In genomic region chr12:52934989-52935388, GRCm38 (mm10) we compare ENCODE assay signal across 21 mouse cellular contexts.
A peak's percentile ranks its signal among the peaks of the same experiment; 100 is the strongest.
DNase-seq lines count a peak whose midpoint lies in the region; ATAC-seq and TF ChIP-seq lines count a peak whose summit lies in the region.
"Had no signal": no experiment of that assay in that cellular context is flagged by ENCODE, and none has a peak within 500 bp of the region (broad histone marks: within the 10 kb centered on the region; RNA-seq: fewer than 3 reads in every experiment).

No protein-coding gene starts in this region.

- no peaks in the 10 kb centered on the region for H3K27me3 ChIP-seq in kidney, postnatal 0 days (ENCODE audit: insufficient read depth, low read length)
- H3K27me3 ChIP-seq in midbrain, postnatal 0 days (ENCODE audit: insufficient read depth, low read length): no peaks in the 10 kb centered on the region
- no peaks in the 10 kb centered on the region for H3K27me3 ChIP-seq in midbrain, embryonic 14.5 days (ENCODE audit: control insufficient read depth, insufficient read depth, low read length)
- no peaks in the 10 kb centered on the region for H3K27me3 ChIP-seq in Patski
- no peaks in the 10 kb centered on the region for H3K27me3 ChIP-seq in stomach, postnatal 0 days (ENCODE audit: control insufficient read depth, insufficient read depth, low read length)
- H3K27me3 ChIP-seq in heart, embryonic 11.5 days (ENCODE audit: control insufficient read depth, insufficient read depth, low read length): no peaks in the 10 kb centered on the region
- H3K27me3 ChIP-seq: forebrain, embryonic 13.5 days; hindbrain, embryonic 15.5 days; liver, embryonic 13.5 days; neural tube, embryonic 12.5 days had no signal

- no peaks in the 10 kb centered on the region for H3K36me3 ChIP-seq in kidney, postnatal 0 days (ENCODE audit: insufficient read depth, low read length)
- H3K36me3 ChIP-seq in midbrain, postnatal 0 days (ENCODE audit: insufficient read depth, low read length): peaks cover 2% of the 10 kb centered on the region; the same call in 1 of the 2 replicates
- H3K36me3 ChIP-seq in midbrain, embryonic 14.5 days (ENCODE audit: control insufficient read depth, insufficient read depth, low read length): no peaks in the 10 kb centered on the region
- no peaks in the 10 kb centered on the region for H3K36me3 ChIP-seq in stomach, postnatal 0 days (ENCODE audit: control insufficient read depth, insufficient read depth, low read length)
- no peaks in the 10 kb centered on the region for H3K36me3 ChIP-seq in heart, embryonic 11.5 days (ENCODE audit: control insufficient read depth, insufficient read depth, low read length)
- H3K36me3 ChIP-seq: embryonic facial prominence, embryonic 10.5 days; hindbrain, embryonic 15.5 days; liver, embryonic 13.5 days; neural tube, embryonic 12.5 days had no signal

- no peak for TF ChIP-seq EP300 in stomach, postnatal 0 days (optimal IDR thresholded peaks at IDR 0.05)

- in situ Hi-C loops in Patski (cut with MboI; ENCODE audit: low pct_unique_long_range_greater_than_20kb): no loop called here

- 97% methylated on average over 3 of the region's 3 CpGs for WGBS in kidney, postnatal 0 days
- WGBS in midbrain, postnatal 0 days: 96% methylated on average over 3 of the region's 3 CpGs
- 98% methylated on average over 3 of the region's 3 CpGs for WGBS in midbrain, embryonic 14.5 days
- 96% methylated on average over 3 of the region's 3 CpGs for WGBS in stomach, postnatal 0 days
- WGBS in heart, embryonic 11.5 days (ENCODE audit: insufficient replicate concordance): 91% methylated on average over 3 of the region's 3 CpGs

- CTCF ChIA-PET in Patski (lab: Charles Lee): no interaction called here

- H3K9ac ChIP-seq in kidney, postnatal 0 days (ENCODE audit: low read depth, low read length): no peak overlapping the region
- H3K9ac ChIP-seq in midbrain, postnatal 0 days (replicated peaks; ENCODE audit: low read length, poor library complexity, severe bottlenecking): no peak overlapping the region
- H3K9ac ChIP-seq in midbrain, embryonic 14.5 days (replicated peaks; ENCODE audit: low read length): no peak overlapping the region
- no peak overlapping the region for H3K9ac ChIP-seq in stomach, postnatal 0 days (ENCODE audit: low read length)
- H3K9ac ChIP-seq in heart, embryonic 11.5 days (ENCODE audit: low read depth, low read length): no peak overlapping the region
- H3K9ac ChIP-seq: forebrain, embryonic 13.5 days; hindbrain, embryonic 15.5 days; liver, embryonic 13.5 days; neural tube, embryonic 12.5 days had no signal

- H3K27ac ChIP-seq in kidney, postnatal 0 days: no peak overlapping the region
- H3K27ac ChIP-seq in midbrain, postnatal 0 days (ENCODE audit: low read depth, low read length): no peak overlapping the region
- no peak overlapping the region for H3K27ac ChIP-seq in midbrain, embryonic 14.5 days (replicated peaks; ENCODE audit: low read depth, low read length)
- H3K27ac ChIP-seq in stomach, postnatal 0 days (replicated peaks): no peak overlapping the region
- H3K27ac ChIP-seq in heart, embryonic 11.5 days (ENCODE audit: low read depth, low read length): no peak overlapping the region
- H3K27ac ChIP-seq: embryonic facial prominence, embryonic 10.5 days; forebrain, embryonic 13.5 days; hindbrain, embryonic 15.5 days; liver, embryonic 13.5 days; neural tube, embryonic 12.5 days had no signal

- POLR2A ChIA-PET in Patski (lab: Charles Lee): no interaction called here

- no peak overlapping the region for H3K4me3 ChIP-seq in kidney, postnatal 0 days (replicated peaks; ENCODE audit: low read depth, low read length)
- H3K4me3 ChIP-seq in midbrain, postnatal 0 days (ENCODE audit: low read depth, low read length): no peak overlapping the region
- H3K4me3 ChIP-seq in midbrain, embryonic 14.5 days (replicated peaks; ENCODE audit: low read depth, low read length): no peak overlapping the region
- no peak overlapping the region for H3K4me3 ChIP-seq in stomach, postnatal 0 days (ENCODE audit: low read depth, low read length)
- H3K4me3 ChIP-seq in heart, embryonic 11.5 days (ENCODE audit: low read depth, low read length): no peak overlapping the region
- H3K4me3 ChIP-seq: embryonic facial prominence, embryonic 10.5 days; forebrain, embryonic 13.5 days; hindbrain, embryonic 15.5 days; liver, embryonic 13.5 days; neural tube, embryonic 12.5 days had no signal

- H3K4me2 ChIP-seq in kidney, postnatal 0 days (ENCODE audit: low read length): no peak overlapping the region
- no peak overlapping the region for H3K4me2 ChIP-seq in midbrain, postnatal 0 days (ENCODE audit: low read depth, low read length, poor library complexity, severe bottlenecking)
- H3K4me2 ChIP-seq in midbrain, embryonic 14.5 days (ENCODE audit: low read length): no peak overlapping the region
- no peak overlapping the region for H3K4me2 ChIP-seq in stomach, postnatal 0 days (replicated peaks; ENCODE audit: low read depth)
- H3K4me2 ChIP-seq in heart, embryonic 11.5 days: no peak overlapping the region
- H3K4me2 ChIP-seq: forebrain, embryonic 13.5 days; hindbrain, embryonic 15.5 days; liver, embryonic 13.5 days; neural tube, embryonic 12.5 days had no signal

- DNase-seq in kidney, postnatal 0 days (ENCODE audit: low spot score): no peak
- no peak for DNase-seq in kidney, adult 18-20 months
- no peak for DNase-seq in midbrain, postnatal 0 days (ENCODE audit: low spot score)
- no peak for DNase-seq in midbrain, embryonic 14.5 days
- no peak for DNase-seq in Patski (ENCODE audit: low read depth, low spot score)
- DNase-seq in stomach, postnatal 0 days (ENCODE audit: low spot score): no peak
- DNase-seq: cerebellum, adult 9-11 months; gastrocnemius, postnatal 10 days; heart, adult 18-20 months; heart, postnatal 14 days; kidney, adult 8-10 months; kidney, postnatal 36 days; liver, embryonic 13.5 days; lung, postnatal 14 days; right cerebral cortex, postnatal 14 days; thymus, postnatal 36 days had no signal

- TF ChIP-seq CTCF in kidney, postnatal 0 days (IDR thresholded peaks at IDR 0.05; ENCODE audit: low read depth): peak; percentile 35; the same call in 1 of the 2 replicates
- TF ChIP-seq CTCF in midbrain, postnatal 0 days (IDR thresholded peaks at IDR 0.05): peak; percentile 56
- TF ChIP-seq CTCF in Patski (IDR thresholded peaks at IDR 0.05): peak; percentile 53
- peak; percentile 35 for TF ChIP-seq CTCF in stomach, postnatal 0 days (IDR thresholded peaks at IDR 0.05; ENCODE audit: low read depth)

- H3K9me3 ChIP-seq in kidney, postnatal 0 days (replicated peaks; ENCODE audit: low read length): no peaks in the 10 kb centered on the region
- no peaks in the 10 kb centered on the region for H3K9me3 ChIP-seq in midbrain, postnatal 0 days (ENCODE audit: low read length)
- H3K9me3 ChIP-seq in midbrain, embryonic 14.5 days (ENCODE audit: control insufficient read depth, low read length): no peaks in the 10 kb centered on the region
- H3K9me3 ChIP-seq in stomach, postnatal 0 days (ENCODE audit: control insufficient read depth, low read length): no peaks in the 10 kb centered on the region
- no peaks in the 10 kb centered on the region for H3K9me3 ChIP-seq in heart, embryonic 11.5 days (replicated peaks; ENCODE audit: control insufficient read depth, low read length)
- H3K9me3 ChIP-seq: embryonic facial prominence, embryonic 10.5 days; forebrain, embryonic 13.5 days; hindbrain, embryonic 15.5 days; neural tube, embryonic 12.5 days had no signal

- no peak for ATAC-seq in kidney, postnatal 0 days (replicated peaks; ENCODE audit: low FRiP score, low read depth)
- no peak for ATAC-seq in midbrain, postnatal 0 days (ENCODE audit: low FRiP score)
- ATAC-seq in midbrain, embryonic 14.5 days (ENCODE audit: low FRiP score, low TSS enrichment): no peak
- ATAC-seq in Patski: no peak
- ATAC-seq in stomach, postnatal 0 days (ENCODE audit: low FRiP score, low TSS enrichment): no peak
- no peak for ATAC-seq in heart, embryonic 11.5 days (replicated peaks; ENCODE audit: insufficient number of reproducible peaks, low FRiP score, low TSS enrichment)
- ATAC-seq: forebrain, embryonic 13.5 days had no signal

- no peaks in the 10 kb centered on the region for H3K4me1 ChIP-seq in kidney, postnatal 0 days (replicated peaks; ENCODE audit: insufficient read depth, low read length)
- H3K4me1 ChIP-seq in midbrain, postnatal 0 days (ENCODE audit: insufficient read depth, low read length): no peaks in the 10 kb centered on the region
- H3K4me1 ChIP-seq in midbrain, embryonic 14.5 days (ENCODE audit: control insufficient read depth, insufficient read depth, low read length): no peaks in the 10 kb centered on the region
- H3K4me1 ChIP-seq in stomach, postnatal 0 days (replicated peaks; ENCODE audit: control insufficient read depth, insufficient read depth): no peaks in the 10 kb centered on the region
- no peaks in the 10 kb centered on the region for H3K4me1 ChIP-seq in heart, embryonic 11.5 days (ENCODE audit: control insufficient read depth, insufficient read depth, low read length)
- H3K4me1 ChIP-seq: liver, embryonic 13.5 days; neural tube, embryonic 12.5 days had no signal
